Mouse (Mus musculus): ENCODE results near the gene Prdm16. TPM values are rescaled to one million over a fixed set of nuclear protein-coding genes. Genes with fewer than 3 reads are reported as not detected.

Prdm16 gene
- polyA plus RNA-seq, 1 experiment: not detected

DNA sequence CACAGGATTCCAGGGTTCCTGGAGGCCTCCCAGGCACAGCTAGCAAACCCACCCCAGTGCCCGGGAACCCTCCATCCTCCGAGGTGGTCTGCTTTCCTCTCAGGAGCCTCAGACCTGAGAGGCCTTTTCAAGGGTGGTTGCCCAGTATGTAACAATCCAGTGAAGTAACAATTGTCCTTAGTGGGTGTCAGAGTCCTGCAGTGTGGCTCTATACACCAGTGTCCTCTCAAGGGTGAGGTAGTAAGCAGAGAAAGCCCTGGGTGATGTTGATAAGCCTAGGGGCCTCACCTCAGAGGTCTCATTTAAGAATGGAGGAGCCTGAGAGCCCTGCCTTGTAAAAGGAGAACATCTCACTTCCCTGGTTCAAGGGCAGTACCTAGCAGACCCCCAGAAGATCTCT, 31.1 kb upstream of the Prdm16 start, which contains the start of gene Actrt2:
Gene Actrt2 (minus strand): TSS at position 101 of the 400 bp plus-strand sequence.
- H3K4me3 ChIP-seq: no peak within 1 kb of the TSS
- no peaks in the 10 kb centered on the region for H3K79me2 ChIP-seq (ENCODE audit: control insufficient read depth, insufficient read depth)
- H3K36me3 ChIP-seq (ENCODE audit: control insufficient read depth, insufficient read depth): no peaks in the 10 kb centered on the region
- no peak within 1 kb of the TSS for H3K4me2 ChIP-seq (ENCODE audit: low read depth)
- no peak within 1 kb of the TSS for H3ac ChIP-seq (ENCODE audit: control insufficient read depth, insufficient read length)
- H3K27me3 ChIP-seq (ENCODE audit: control insufficient read depth, insufficient read depth, insufficient read length): no peaks in the 10 kb centered on the region
- TF ChIP-seq REST (IDR thresholded peaks at IDR 0.05; ENCODE audit: insufficient read depth, insufficient read length): no peak

DNA sequence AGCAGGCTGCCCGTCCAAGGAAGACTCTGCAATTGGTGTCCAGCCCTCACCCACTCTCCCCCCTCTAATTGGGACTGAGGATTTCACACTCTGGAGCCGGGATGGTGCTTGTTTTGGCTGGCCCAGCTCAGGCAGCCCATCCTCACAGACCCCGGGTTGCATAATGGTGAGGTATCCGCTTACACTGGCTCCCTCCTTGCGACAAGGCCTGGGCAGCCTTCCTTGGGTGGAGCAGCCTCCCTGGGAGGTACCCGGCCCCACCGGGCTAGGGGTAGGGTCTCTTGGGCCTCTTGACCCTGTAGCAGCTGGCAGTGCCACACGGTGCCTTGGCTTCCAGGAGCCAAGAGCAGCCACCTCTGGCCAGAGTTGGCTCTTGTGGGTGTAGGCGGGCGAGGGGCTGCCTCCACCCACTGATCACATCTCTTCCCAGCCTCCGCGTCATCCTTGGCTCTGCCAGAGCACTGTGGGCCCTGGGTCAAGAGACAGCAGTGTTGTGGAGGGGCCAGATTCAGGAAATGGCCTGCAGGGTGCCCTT, 26.1 kb upstream of the Prdm16 start:
- no peak for TF ChIP-seq SRF (IDR thresholded peaks at IDR 0.05; ENCODE audit: control insufficient read depth, insufficient read length, low read depth)
- no peak for TF ChIP-seq TCF12 (IDR thresholded peaks at IDR 0.05; ENCODE audit: insufficient read depth, poor library complexity, severe bottlenecking)
- TF ChIP-seq MYOD1 (IDR thresholded peaks at IDR 0.05; ENCODE audit: control insufficient read depth in 1 of 3, insufficient read length in 2 of 3, low read depth in 2 of 3): no peak
- TF ChIP-seq TCF3 (IDR thresholded peaks at IDR 0.05; ENCODE audit: insufficient read length, low read depth): no peak
- no peak for TF ChIP-seq E2F4 (IDR thresholded peaks at IDR 0.05; ENCODE audit: insufficient read depth)
- no peak for TF ChIP-seq USF1 (IDR thresholded peaks at IDR 0.05; ENCODE audit: low read depth)
- TF ChIP-seq MAX (IDR thresholded peaks at IDR 0.05; ENCODE audit: low read depth): no peak
- TF ChIP-seq CEBPB (IDR thresholded peaks at IDR 0.05; ENCODE audit: insufficient read depth, poor library complexity, severe bottlenecking): no peak
- no peak for TF ChIP-seq MYOG (IDR thresholded peaks at IDR 0.05; ENCODE audit: control insufficient read depth in 1 of 3, insufficient read depth in 1 of 3, insufficient read length in 2 of 3, low read depth in 2 of 3)
- TF ChIP-seq POLR2A (IDR thresholded peaks at IDR 0.05; ENCODE audit: insufficient read length, low read depth): no peak
- no peak for TF ChIP-seq REST (IDR thresholded peaks at IDR 0.05; ENCODE audit: insufficient read depth, insufficient read length)
- TF ChIP-seq POLR2AphosphoS2 (IDR thresholded peaks at IDR 0.05; ENCODE audit: insufficient read length, low read depth): no peak
- H3ac ChIP-seq (ENCODE audit: control insufficient read depth, insufficient read length): no peak overlapping the region
- no peaks in the 10 kb centered on the region for H3K27me3 ChIP-seq (ENCODE audit: control insufficient read depth, insufficient read depth, insufficient read length)
- no peaks in the 10 kb centered on the region for H3K36me3 ChIP-seq (ENCODE audit: control insufficient read depth, insufficient read depth)
- H3K79me2 ChIP-seq (ENCODE audit: control insufficient read depth, insufficient read depth): no peaks in the 10 kb centered on the region
- no peak overlapping the region for H3K4me3 ChIP-seq
- no peak overlapping the region for H3K4me2 ChIP-seq (ENCODE audit: low read depth)

DNA sequence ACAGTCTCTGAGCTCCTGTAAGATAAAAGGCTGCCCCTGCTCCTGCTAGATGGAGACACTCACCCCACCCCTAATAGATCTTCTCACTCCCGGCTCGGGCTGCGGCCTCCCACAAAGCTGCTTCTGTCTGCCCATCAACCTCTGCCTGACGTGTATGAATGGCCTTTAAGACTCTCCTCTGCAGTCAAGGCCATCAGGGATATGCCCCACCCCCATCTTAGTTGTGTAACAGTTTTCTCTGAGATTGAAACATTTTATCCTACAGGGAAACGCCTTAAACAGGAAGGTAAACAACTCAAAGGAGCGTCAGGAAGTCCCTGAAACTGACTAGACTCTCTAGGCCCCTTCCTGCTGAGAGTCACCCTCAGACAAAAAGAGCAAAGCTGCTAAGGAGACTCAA, 24.6 kb upstream of the Prdm16 start:
- no peaks in the 10 kb centered on the region for H3K79me2 ChIP-seq (ENCODE audit: control insufficient read depth, insufficient read depth)
- H3K36me3 ChIP-seq (ENCODE audit: control insufficient read depth, insufficient read depth): no peaks in the 10 kb centered on the region
- H3K27me3 ChIP-seq (ENCODE audit: control insufficient read depth, insufficient read depth, insufficient read length): no peaks in the 10 kb centered on the region
- H3K4me2 ChIP-seq (ENCODE audit: low read depth): no peak overlapping the region
- no peak overlapping the region for H3ac ChIP-seq (ENCODE audit: control insufficient read depth, insufficient read length)
- H3K4me3 ChIP-seq: no peak overlapping the region
- TF ChIP-seq E2F4 (IDR thresholded peaks at IDR 0.05; ENCODE audit: insufficient read depth) (no peak), CEBPB (IDR thresholded peaks at IDR 0.05; ENCODE audit: insufficient read depth, poor library complexity, severe bottlenecking) (no peak), TCF12 (IDR thresholded peaks at IDR 0.05; ENCODE audit: insufficient read depth, poor library complexity, severe bottlenecking) (no peak), POLR2A (IDR thresholded peaks at IDR 0.05; ENCODE audit: insufficient read length, low read depth) (no peak), MAX (IDR thresholded peaks at IDR 0.05; ENCODE audit: low read depth) (no peak)

DNA sequence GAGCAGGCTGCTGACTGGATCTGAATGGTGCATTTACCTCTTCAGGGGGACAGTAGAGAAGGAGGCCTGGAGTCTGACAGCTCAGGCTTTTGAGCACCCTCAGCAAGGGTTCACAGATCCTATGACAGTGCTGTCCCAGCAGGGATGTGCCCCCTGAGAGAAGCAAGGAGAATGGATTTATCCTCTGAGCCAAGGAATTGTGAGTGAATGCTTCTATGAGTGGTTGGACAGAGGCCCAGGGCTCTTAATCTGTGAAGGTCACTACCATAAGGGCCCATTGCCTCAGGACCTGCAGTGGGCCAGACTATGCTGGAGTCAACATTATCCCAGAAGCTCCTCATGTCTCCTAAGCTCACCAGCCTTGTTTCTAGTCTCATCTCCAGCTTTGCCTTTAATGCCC, 23.4 kb upstream of the Prdm16 start:
- Histone ChIP-seq H3K79me2 (ENCODE audit: control insufficient read depth, insufficient read depth) (no peaks in the 10 kb centered on the region), H3ac (ENCODE audit: control insufficient read depth, insufficient read length) (no peak overlapping the region), H3K4me3 (no peak overlapping the region), H3K4me2 (ENCODE audit: low read depth) (no peak overlapping the region), H3K27me3 (ENCODE audit: control insufficient read depth, insufficient read depth, insufficient read length) (no peaks in the 10 kb centered on the region), H3K36me3 (ENCODE audit: control insufficient read depth, insufficient read depth) (no peaks in the 10 kb centered on the region)
- TF ChIP-seq POLR2AphosphoS2 (IDR thresholded peaks at IDR 0.05; ENCODE audit: insufficient read length, low read depth) (no peak), E2F4 (IDR thresholded peaks at IDR 0.05; ENCODE audit: insufficient read depth) (no peak), MYOD1 (IDR thresholded peaks at IDR 0.05; ENCODE audit: control insufficient read depth in 1 of 3, insufficient read length in 2 of 3, low read depth in 2 of 3) (no peak), MYOG (IDR thresholded peaks at IDR 0.05; ENCODE audit: control insufficient read depth in 1 of 3, insufficient read depth in 1 of 3, insufficient read length in 2 of 3, low read depth in 2 of 3) (no peak), SRF (IDR thresholded peaks at IDR 0.05; ENCODE audit: control insufficient read depth, insufficient read length, low read depth) (no peak), TCF3 (IDR thresholded peaks at IDR 0.05; ENCODE audit: insufficient read length, low read depth) (no peak), TCF12 (IDR thresholded peaks at IDR 0.05; ENCODE audit: insufficient read depth, poor library complexity, severe bottlenecking) (no peak), CEBPB (IDR thresholded peaks at IDR 0.05; ENCODE audit: insufficient read depth, poor library complexity, severe bottlenecking) (no peak), USF1 (IDR thresholded peaks at IDR 0.05; ENCODE audit: low read depth) (no peak), MAX (IDR thresholded peaks at IDR 0.05; ENCODE audit: low read depth) (no peak), POLR2A (IDR thresholded peaks at IDR 0.05; ENCODE audit: insufficient read length, low read depth) (no peak), REST (IDR thresholded peaks at IDR 0.05; ENCODE audit: insufficient read depth, insufficient read length) (no peak)

DNA sequence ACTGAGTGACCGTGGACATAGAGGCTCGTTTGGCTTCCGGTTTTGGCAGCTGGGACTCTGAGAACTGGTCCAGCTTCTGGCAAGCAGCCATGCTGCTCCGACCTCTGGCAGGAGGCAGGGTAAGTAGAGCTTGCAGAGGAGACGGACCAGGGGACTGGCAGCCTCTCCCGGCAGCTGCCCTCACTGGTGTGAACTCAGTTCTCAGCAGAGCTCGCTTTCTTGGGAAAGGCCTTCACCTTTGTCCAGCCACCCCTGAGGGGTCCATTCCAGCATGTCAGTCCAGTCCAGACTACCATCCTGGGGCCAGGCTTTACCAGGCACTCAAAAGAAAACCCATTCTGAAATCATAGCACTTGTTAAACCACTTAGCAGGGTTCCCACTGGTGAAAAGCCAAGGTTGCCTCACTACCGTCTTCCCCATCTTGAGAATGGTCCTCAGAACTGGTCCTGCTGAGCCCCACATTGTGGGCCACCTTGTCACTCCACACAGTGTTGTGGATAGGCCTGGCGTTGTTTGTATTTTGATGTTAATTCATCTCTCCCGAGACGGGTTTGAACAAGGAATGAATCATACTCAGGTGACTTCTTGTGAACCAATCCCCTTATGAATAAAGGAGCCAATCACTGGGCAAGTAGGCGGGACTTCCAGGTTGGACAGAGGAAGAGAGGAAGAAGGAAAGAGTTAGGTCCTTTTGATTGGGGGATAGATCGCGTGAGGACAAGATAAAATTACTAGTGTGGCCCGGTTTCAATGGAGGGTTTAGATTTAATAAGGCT, 18.6 kb upstream of the Prdm16 start:
- Histone ChIP-seq H3K79me2 (ENCODE audit: control insufficient read depth, insufficient read depth) (no peaks in the 10 kb centered on the region), H3ac (ENCODE audit: control insufficient read depth, insufficient read length) (no peak overlapping the region), H3K27me3 (ENCODE audit: control insufficient read depth, insufficient read depth, insufficient read length) (no peaks in the 10 kb centered on the region), H3K4me2 (ENCODE audit: low read depth) (no peak overlapping the region), H3K4me3 (no peak overlapping the region), H3K36me3 (ENCODE audit: control insufficient read depth, insufficient read depth) (no peaks in the 10 kb centered on the region)
- no peak for TF ChIP-seq POLR2AphosphoS2 (IDR thresholded peaks at IDR 0.05; ENCODE audit: insufficient read length, low read depth)
- TF ChIP-seq POLR2A (IDR thresholded peaks at IDR 0.05; ENCODE audit: insufficient read length, low read depth): no peak
- TF ChIP-seq E2F4 (IDR thresholded peaks at IDR 0.05; ENCODE audit: insufficient read depth): no peak
- TF ChIP-seq MYOD1 (IDR thresholded peaks at IDR 0.05; ENCODE audit: control insufficient read depth in 1 of 3, insufficient read length in 2 of 3, low read depth in 2 of 3): no peak
- no peak for TF ChIP-seq REST (IDR thresholded peaks at IDR 0.05; ENCODE audit: insufficient read depth, insufficient read length)
- no peak for TF ChIP-seq TCF3 (IDR thresholded peaks at IDR 0.05; ENCODE audit: insufficient read length, low read depth)
- no peak for TF ChIP-seq TCF12 (IDR thresholded peaks at IDR 0.05; ENCODE audit: insufficient read depth, poor library complexity, severe bottlenecking)
- TF ChIP-seq MAX (IDR thresholded peaks at IDR 0.05; ENCODE audit: low read depth): no peak
- no peak for TF ChIP-seq SRF (IDR thresholded peaks at IDR 0.05; ENCODE audit: control insufficient read depth, insufficient read length, low read depth)
- TF ChIP-seq USF1 (IDR thresholded peaks at IDR 0.05; ENCODE audit: low read depth): no peak
- no peak for TF ChIP-seq MYOG (IDR thresholded peaks at IDR 0.05; ENCODE audit: control insufficient read depth in 1 of 3, insufficient read depth in 1 of 3, insufficient read length in 2 of 3, low read depth in 2 of 3)
- TF ChIP-seq CEBPB (IDR thresholded peaks at IDR 0.05; ENCODE audit: insufficient read depth, poor library complexity, severe bottlenecking): no peak

Data from myocyte (in vitro differentiated cells).